Mouse (Mus musculus) CH12.LX (cell line): Measurements from ENCODE around the gene Trmt11. TPM values are rescaled to one million over a fixed set of nuclear protein-coding genes. Genes with fewer than 3 reads are reported as not detected.
"Not testable (repeated sequence)": the region's sequence is repeated elsewhere in the genome, so short reads cannot be mapped to it uniquely, and the experiment has no call there.

Experiments
- DNase-seq: peaks from one replicate; pipeline ENCODE4 v3.0.0-alpha.2; 2013; ENCODE audit errors: extremely low read depth
- H3K27ac ChIP-seq: 2 replicates; pipeline ENCODE4 v1.5.1; 2012; ENCODE audit warnings: low read depth, mild to moderate bottlenecking, control low read depth, moderate library complexity; ENCODE audit not compliant: insufficient read depth
- H3K27me3 ChIP-seq: replicated peaks from 2 replicates; pipeline ENCODE3; 2012; ENCODE audit warnings: inconsistent platforms
- H3K36me3 ChIP-seq, 2 experiments: replicated peaks in 1 of 2; 2 replicates each; pipeline versions ENCODE3 to v1.6.1; 2012; ENCODE audit warnings: inconsistent platforms in 1 of 2, low read length in 1 of 2, mild to moderate bottlenecking in 1 of 2, mixed read lengths in 1 of 2, moderate library complexity in 1 of 2; ENCODE audit not compliant: control insufficient read depth in 1 of 2, insufficient read depth in 1 of 2
- H3K4me1 ChIP-seq, 2 experiments: 2 replicates each; pipeline ENCODE4 v1.6.1; 2012; ENCODE audit warnings: inconsistent platforms in 1 of 2, moderate library complexity in 1 of 2; ENCODE audit not compliant: insufficient read depth in 2 of 2, control insufficient read depth in 1 of 2
- H3K4me2 ChIP-seq: 2 replicates; pipeline ENCODE4 v1.6.1; 2012; ENCODE audit warnings: low read depth, mild to moderate bottlenecking, control low read depth; ENCODE audit not compliant: poor library complexity, insufficient read depth, severe bottlenecking
- H3K4me3 ChIP-seq, 3 experiments: fragments of 150-350 bp in 1 of 3; sonication (generic) in 1 of 3; replicated peaks in 1 of 3; 2 replicates each; pipeline versions ENCODE3 to v1.5.1; 2011 to 2012; ENCODE audit warnings: low read depth in 2 of 3, low read length in 2 of 3, mild to moderate bottlenecking in 2 of 3, moderate library complexity in 2 of 3, control low read depth in 1 of 3, improper control_type of control experiment in 1 of 3, inconsistent platforms in 1 of 3, mixed read lengths in 1 of 3; ENCODE audit not compliant: poor library complexity in 1 of 3
- H3K79me2 ChIP-seq: replicated peaks from 2 replicates; pipeline ENCODE4 v1.6.1; 2012; ENCODE audit warnings: mild to moderate bottlenecking, moderate library complexity; ENCODE audit not compliant: control insufficient read depth, poor library complexity, insufficient read depth, severe bottlenecking; ENCODE audit errors: extremely low read depth
- H3K9ac ChIP-seq: 2 replicates; pipeline ENCODE4 v1.6.1; 2012; ENCODE audit warnings: low read depth, mild to moderate bottlenecking, control low read depth, moderate library complexity; ENCODE audit not compliant: insufficient read depth
- H3K9me3 ChIP-seq: replicated peaks from 2 replicates; pipeline ENCODE3; 2012; ENCODE audit warnings: low read length, inconsistent platforms, mixed read lengths
- CTCF ChIP-seq, 2 experiments: IDR thresholded peaks in 1 of 2; conservative IDR thresholded peaks in 1 of 2; 2 replicates each; pipeline ENCODE4 v1.5.1; 2011 to 2012; ENCODE audit warnings: low read depth in 2 of 2, low read length in 2 of 2, improper control_type of control experiment in 1 of 2, inconsistent platforms in 1 of 2, mild to moderate bottlenecking in 1 of 2, moderate library complexity in 1 of 2
- E2F4 ChIP-seq: IDR thresholded peaks from 2 replicates; pipeline ENCODE4 v1.6.1; 2011; ENCODE audit warnings: low read depth, low read length, improper control_type of control experiment; ENCODE audit not compliant: insufficient replicate concordance
- GABPA ChIP-seq: IDR thresholded peaks from 2 replicates; pipeline ENCODE4 v1.6.1; 2012; ENCODE audit warnings: low read depth, low read length, improper control_type of control experiment, inconsistent platforms; ENCODE audit not compliant: insufficient replicate concordance
- IRF4 ChIP-seq: IDR thresholded peaks from 2 replicates; pipeline ENCODE4 v1.6.1; 2014; ENCODE audit warnings: low read depth, mild to moderate bottlenecking, inconsistent platforms, low read length, improper control_type of control experiment
- JUND ChIP-seq: conservative IDR thresholded peaks from 2 replicates; pipeline ENCODE4 v1.6.1; 2011; ENCODE audit warnings: low read depth, low read length, improper control_type of control experiment
- KAT2A ChIP-seq: IDR thresholded peaks from 2 replicates; pipeline ENCODE4 v1.6.1; 2012; ENCODE audit warnings: low read length, improper control_type of control experiment, inconsistent platforms; ENCODE audit not compliant: insufficient replicate concordance
- MXI1 ChIP-seq: IDR thresholded peaks from 2 replicates; pipeline ENCODE4 v1.6.1; 2011; ENCODE audit warnings: mild to moderate bottlenecking, low read depth, low read length, improper control_type of control experiment
- MYC ChIP-seq: IDR thresholded peaks from 2 replicates; pipeline ENCODE4 v1.6.1; 2011; ENCODE audit warnings: low read depth, mild to moderate bottlenecking, improper control_type of control experiment, low read length
- NELFE ChIP-seq: IDR thresholded peaks from 2 replicates; pipeline ENCODE4 v1.6.1; 2011; ENCODE audit warnings: low read depth, low read length, improper control_type of control experiment
- NRF1 ChIP-seq: IDR thresholded peaks from 2 replicates; pipeline ENCODE4 v1.6.1; 2014; ENCODE audit warnings: low read depth, mild to moderate bottlenecking, inconsistent platforms, low read length, improper control_type of control experiment, moderate library complexity
- PAX5 ChIP-seq: IDR thresholded peaks from 2 replicates; pipeline ENCODE4 v1.6.1; 2012; ENCODE audit warnings: low read length, inconsistent platforms, mixed read lengths
- POLR2AphosphoS2 ChIP-seq: IDR thresholded peaks from 2 replicates; pipeline ENCODE4 v1.6.1; 2011; ENCODE audit warnings: low read depth, low read length, improper control_type of control experiment
- RAD21 ChIP-seq: IDR thresholded peaks from 2 replicates; pipeline ENCODE4 v1.6.1; 2011; ENCODE audit warnings: low read depth, mild to moderate bottlenecking, low read length, improper control_type of control experiment, moderate library complexity
- SMC3 ChIP-seq: IDR thresholded peaks from 2 replicates; pipeline ENCODE4 v1.6.1; 2011; ENCODE audit warnings: low read depth, low read length, improper control_type of control experiment
- USF2 ChIP-seq: conservative IDR thresholded peaks from 2 replicates; pipeline ENCODE4 v1.6.1; 2011; ENCODE audit warnings: low read depth, low read length, improper control_type of control experiment
- dilution Hi-C: fragments of 300-500 bp; cut with MboI; formaldehyde crosslinking; loops from 2 replicates; pipeline ENCODE4 v1.14.3; 2020; ENCODE audit warnings: low sequenced_read_pairs; ENCODE audit not compliant: extremely low pct_unique_long_range_greater_than_20kb, extremely low pct_ligation_motif_present
- in situ Hi-C: fragments of 300-500 bp; cut with MboI; formaldehyde crosslinking; loops from 3 replicates; pipeline ENCODE4 v1.14.3; 2019; ENCODE audit warnings: low sequenced_read_pairs, low pct_ligation_motif_present, low pct_unique_long_range_greater_than_20kb, mixed read lengths
- polyA plus RNA-seq: library from polyadenylated mRNA; unstranded; fragments of >175 nt; gene quantifications from 2 replicates; pipeline ENCODE4 v1.2.1, GENCODE M21; 2012; ENCODE audit warnings: low read depth; ENCODE audit not compliant: insufficient read length
- total RNA-seq, 2 experiments: library from RNA; depleted of rRNA; stranded (reverse); fragments of 300-350 nt in 1 of 2; fragments of >200 nt in 1 of 2; gene quantifications; 2 replicates each; pipeline ENCODE4 v1.2.3; 2012 to 2014

Gene Trmt11
- total and polyA plus RNA-seq, 3 experiments = 11.9 to 40.3 (median 21.1) TPM

- no peak overlapping the region for H3K27ac ChIP-seq
- TF ChIP-seq JUND (no peak), GABPA (no peak), IRF4 (no peak), USF2 (no peak), MXI1 (no peak), NRF1 (no peak), PAX5 (no peak), E2F4 (no peak), MYC (no peak), CTCF (conservative IDR thresholded peaks at IDR 0.05 in 1 of 2, IDR thresholded peaks at IDR 0.05 in 1 of 2; ENCODE audit: low read depth in 2 of 2, low read length in 2 of 2) (no peak)
- TF ChIP-seq, all 38 proteins: peak for 0
- Histone ChIP-seq H3K9me3 (no peaks in the 10 kb centered on the region), H3K4me2 (no peak overlapping the region), H3K4me1 (peaks cover 0 to 18% of the 10 kb centered on the region in 2 experiments; a peak in 2 of 4 replicates), H3K9ac (no peak overlapping the region), H3K36me3 (peaks cover 33 to 79% of the 10 kb centered on the region in 2 experiments), H3K79me2 (no peaks in the 10 kb centered on the region), H3K27me3 (no peaks in the 10 kb centered on the region), H3K4me3 (no peak overlapping the region)
- in situ Hi-C loops (no loop called here), dilution Hi-C loops (no loop called here)
- DNase-seq = no peak
Observed at GRCm38 (mm10) chr10:30538538-30538815, 62.1 kb downstream of the Trmt11 start.

GRCm38 (mm10) chr10:30537734-30538537 is 62.6 kb downstream of the Trmt11 start:
- H3K9me3 ChIP-seq = no peaks in the 10 kb centered on the region
- no peak overlapping the region for H3K9ac ChIP-seq
- in situ Hi-C loops (no loop called here), dilution Hi-C loops (no loop called here)
- no peak overlapping the region for H3K4me2 ChIP-seq
- H3K27me3 ChIP-seq = no peaks in the 10 kb centered on the region
- TF ChIP-seq SMC3 (peak; percentile 30; the same call in 1 of the 2 replicates), RAD21 (peak; percentile 52), IRF4 (no peak), CTCF (conservative IDR thresholded peaks at IDR 0.05 in 1 of 2, IDR thresholded peaks at IDR 0.05 in 1 of 2; ENCODE audit: low read depth in 2 of 2, low read length in 2 of 2) (peak in 1 of 2 experiments; percentile 54; a peak in 2 of 4 replicates), NELFE (no peak), KAT2A (no peak), POLR2AphosphoS2 (no peak)
- no peak overlapping the region for H3K4me3 ChIP-seq
- H3K4me1 ChIP-seq = peaks cover 0 to 18% of the 10 kb centered on the region in 2 experiments; a peak in 2 of 4 replicates
- H3K27ac ChIP-seq = no peak overlapping the region
- peaks cover 33 to 82% of the 10 kb centered on the region in 2 experiments for H3K36me3 ChIP-seq
- DNase-seq = peak; percentile 24
- no peaks in the 10 kb centered on the region for H3K79me2 ChIP-seq

GRCm38 (mm10) chr10:30535930-30536329 is 64.6 kb downstream of the Trmt11 start:
- peaks cover 0 to 18% of the 10 kb centered on the region in 2 experiments; a peak in 2 of 4 replicates for H3K4me1 ChIP-seq
- H3K4me2 ChIP-seq, H3K4me3 ChIP-seq, H3K27ac ChIP-seq, H3K9ac ChIP-seq, H3K79me2 ChIP-seq, H3K9me3 ChIP-seq, DNase-seq, dilution Hi-C loops, in situ Hi-C loops, H3K27me3 ChIP-seq: not testable (repeated sequence)
- H3K36me3 ChIP-seq = peaks cover 33 to 77% of the 10 kb centered on the region in 2 experiments
